Mouse (Mus musculus): ENCODE measurements around the gene Nrn1. TPM values are rescaled to one million over a fixed set of nuclear protein-coding genes. Genes with fewer than 3 reads are reported as not detected.

Nrn1 gene
- total and polyA plus RNA-seq, 2 experiments from 2014 or later, result 54.0 to 155 TPM

DNA sequence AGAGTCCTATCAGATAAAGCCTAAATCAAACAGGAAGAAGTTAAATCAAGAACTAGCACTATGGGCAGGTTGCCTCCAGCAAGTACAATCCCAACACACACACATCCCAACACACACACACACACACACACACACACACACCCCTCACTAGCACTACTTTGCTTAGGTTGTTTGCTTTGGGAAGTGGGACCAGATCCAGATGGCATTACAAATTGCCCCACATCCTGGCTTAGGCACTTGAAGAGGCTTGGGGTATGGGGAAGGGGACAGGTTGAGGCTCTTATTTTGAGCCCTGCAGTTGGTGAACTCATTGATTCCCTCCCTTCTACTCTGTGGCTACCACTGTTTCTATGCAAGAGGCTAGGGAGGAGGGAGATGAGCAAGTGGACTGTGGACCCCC lies 12.6 kb downstream of the Nrn1 start:
- H3K27ac ChIP-seq (ENCODE audit: low read depth, low read length), result no peak overlapping the region
- no peak for DNase-seq (ENCODE audit: low spot score)
- H3K9me3 ChIP-seq (ENCODE audit: low read length), result no peaks in the 10 kb centered on the region
- no peak for TF ChIP-seq CTCF (IDR thresholded peaks at IDR 0.05)
- no peak overlapping the region for H3K4me3 ChIP-seq (ENCODE audit: low read depth, low read length)
- no peak for ATAC-seq (ENCODE audit: low FRiP score)
- H3K27me3 ChIP-seq (ENCODE audit: insufficient read depth, low read length), result 0 out of 2 replicates have a peak, but pooled peaks cover 6% of the 10 kb centered on the region
- H3K9ac ChIP-seq (replicated peaks; ENCODE audit: low read length, poor library complexity, severe bottlenecking), result no peak overlapping the region
- H3K4me2 ChIP-seq (ENCODE audit: low read depth, low read length, poor library complexity, severe bottlenecking), result no peak overlapping the region
- H3K4me1 ChIP-seq (ENCODE audit: insufficient read depth, low read length), result no peaks in the 10 kb centered on the region
- H3K36me3 ChIP-seq (ENCODE audit: insufficient read depth, low read length), result no peaks in the 10 kb centered on the region

DNA sequence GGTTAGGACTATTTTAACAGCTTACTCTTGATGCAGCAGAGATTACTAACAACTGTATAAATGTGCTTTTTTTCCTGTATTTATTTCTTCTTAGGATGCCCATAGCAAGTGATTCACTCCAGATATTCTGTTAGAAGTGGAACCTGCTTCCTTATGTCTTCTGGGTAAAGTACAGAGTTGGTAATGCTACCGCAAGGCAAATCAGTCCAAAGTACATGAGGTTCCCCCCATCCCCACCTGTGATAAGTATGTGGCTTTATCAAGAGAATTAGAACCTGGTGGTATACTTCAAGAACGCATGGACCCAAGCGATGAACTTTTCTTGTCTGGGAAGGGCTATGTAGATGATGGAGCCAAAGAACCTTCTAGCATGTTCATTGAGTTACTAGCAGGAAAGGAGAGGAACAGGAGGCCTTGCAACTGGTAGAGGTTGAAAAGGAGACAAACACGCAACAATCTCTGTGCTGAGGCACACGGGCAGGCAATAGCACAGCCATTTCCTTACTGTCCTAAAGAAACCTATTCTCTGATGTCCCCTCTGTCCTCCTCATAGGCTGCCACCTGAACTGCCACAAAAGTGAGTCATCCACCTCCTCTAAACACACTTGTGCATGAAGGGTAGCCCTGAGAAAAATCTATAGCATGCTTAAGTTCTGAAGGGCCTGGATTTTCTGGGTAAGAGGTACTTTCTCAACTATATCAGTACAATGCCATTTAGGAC lies 14.5 kb downstream of the Nrn1 start:
- DNase-seq (ENCODE audit: low spot score) (no peak), ATAC-seq (ENCODE audit: low FRiP score) (no peak)
- no peak overlapping the region for H3K4me2 ChIP-seq (ENCODE audit: low read depth, low read length, poor library complexity, severe bottlenecking)
- no peaks in the 10 kb centered on the region for H3K36me3 ChIP-seq (ENCODE audit: insufficient read depth, low read length)
- TF ChIP-seq CTCF (IDR thresholded peaks at IDR 0.05), result no peak
- 87% methylated on average over 5 of the region's 5 CpGs for WGBS
- H3K27me3 ChIP-seq (ENCODE audit: insufficient read depth, low read length), result 0 out of 2 replicates have a peak, but pooled peaks cover 6% of the 10 kb centered on the region
- H3K4me3 ChIP-seq (ENCODE audit: low read depth, low read length), result no peak overlapping the region
- H3K27ac ChIP-seq (ENCODE audit: low read depth, low read length), result no peak overlapping the region
- no peak overlapping the region for H3K9ac ChIP-seq (replicated peaks; ENCODE audit: low read length, poor library complexity, severe bottlenecking)
- no peaks in the 10 kb centered on the region for H3K9me3 ChIP-seq (ENCODE audit: low read length)
- H3K4me1 ChIP-seq (ENCODE audit: insufficient read depth, low read length), result no peaks in the 10 kb centered on the region

DNA sequence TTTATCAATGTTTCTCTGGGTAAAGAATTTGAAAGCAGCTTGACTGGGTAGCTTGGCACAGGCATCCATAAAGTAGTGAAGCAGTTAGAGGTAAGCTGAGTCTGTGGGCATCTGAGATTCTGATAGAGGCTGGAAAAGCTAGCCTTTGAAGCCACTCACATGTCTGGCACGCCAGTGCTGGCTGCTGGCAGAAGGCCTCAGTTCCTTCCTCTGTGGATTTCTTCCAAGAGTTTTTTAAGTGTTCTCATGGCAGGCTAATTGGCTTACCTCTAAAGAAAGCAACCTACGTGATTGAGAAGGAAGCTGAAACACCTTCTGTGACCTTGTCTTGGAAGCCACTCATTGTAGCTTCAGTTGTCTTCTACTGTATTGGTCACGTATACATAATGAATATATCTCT lies 17.6 kb downstream of the Nrn1 start:
- DNase-seq (ENCODE audit: low spot score), result no peak
- Histone ChIP-seq H3K4me1 (ENCODE audit: insufficient read depth, low read length) (no peaks in the 10 kb centered on the region), H3K36me3 (ENCODE audit: insufficient read depth, low read length) (no peaks in the 10 kb centered on the region), H3K4me2 (ENCODE audit: low read depth, low read length, poor library complexity, severe bottlenecking) (no peak overlapping the region), H3K27ac (ENCODE audit: low read depth, low read length) (no peak overlapping the region), H3K9ac (replicated peaks; ENCODE audit: low read length, poor library complexity, severe bottlenecking) (no peak overlapping the region), H3K9me3 (ENCODE audit: low read length) (no peaks in the 10 kb centered on the region), H3K27me3 (ENCODE audit: insufficient read depth, low read length) (0 out of 2 replicates have a peak, but pooled peaks cover 6% of the 10 kb centered on the region), H3K4me3 (ENCODE audit: low read depth, low read length) (no peak overlapping the region)
- TF ChIP-seq CTCF (IDR thresholded peaks at IDR 0.05), result no peak
- ATAC-seq (ENCODE audit: low FRiP score), result no peak
- WGBS, result 62% methylated on average over 3 of the region's 3 CpGs

DNA sequence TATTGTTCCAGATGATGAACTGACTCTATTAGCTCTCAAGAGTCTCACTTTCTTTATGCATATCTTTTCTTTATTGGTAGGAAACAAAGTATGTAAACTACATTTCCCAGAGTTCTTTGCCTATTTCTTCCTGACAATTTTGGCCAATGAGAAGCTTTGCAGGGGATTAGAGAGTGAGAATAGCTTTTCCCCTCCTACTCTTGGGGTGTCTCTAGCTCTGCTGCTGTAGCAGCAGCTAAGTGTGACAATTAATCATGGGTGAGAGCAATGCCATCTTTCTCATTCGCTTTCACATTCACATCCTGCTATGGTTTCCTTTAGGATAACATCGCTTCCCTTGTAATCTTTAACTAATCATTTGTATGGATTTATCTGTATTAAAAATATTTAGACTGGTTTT lies 18.2 kb downstream of the Nrn1 start:
- Histone ChIP-seq H3K4me1 (ENCODE audit: insufficient read depth, low read length) (no peaks in the 10 kb centered on the region), H3K9ac (replicated peaks; ENCODE audit: low read length, poor library complexity, severe bottlenecking) (no peak overlapping the region), H3K9me3 (ENCODE audit: low read length) (no peaks in the 10 kb centered on the region), H3K27me3 (ENCODE audit: insufficient read depth, low read length) (0 out of 2 replicates have a peak, but pooled peaks cover 6% of the 10 kb centered on the region), H3K4me2 (ENCODE audit: low read depth, low read length, poor library complexity, severe bottlenecking) (no peak overlapping the region), H3K4me3 (ENCODE audit: low read depth, low read length) (no peak overlapping the region), H3K36me3 (ENCODE audit: insufficient read depth, low read length) (no peaks in the 10 kb centered on the region), H3K27ac (ENCODE audit: low read depth, low read length) (no peak overlapping the region)
- WGBS, result 51% methylated on average over 2 of the region's 2 CpGs
- no peak for TF ChIP-seq CTCF (IDR thresholded peaks at IDR 0.05)
- ATAC-seq (ENCODE audit: low FRiP score), result no peak
- DNase-seq (ENCODE audit: low spot score), result peak; percentile 54

DNA sequence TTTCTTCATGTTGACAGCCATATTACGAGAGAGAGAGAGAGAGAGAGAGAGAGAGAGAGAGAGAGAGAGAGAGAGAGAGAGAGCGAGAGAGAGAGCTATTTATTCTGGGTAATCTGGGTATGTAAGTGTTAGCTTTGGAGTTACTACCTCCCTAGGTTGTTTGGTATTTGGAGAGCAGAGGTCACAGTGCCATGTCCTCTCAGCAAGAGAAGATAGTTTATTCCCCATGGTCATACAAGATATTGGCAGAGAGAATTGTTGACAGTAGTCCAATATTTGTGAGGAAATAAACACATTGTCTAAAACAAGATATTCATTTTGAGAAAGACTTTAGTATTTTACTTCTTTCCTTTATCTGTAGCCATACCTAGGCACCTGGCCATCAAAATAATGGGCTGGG lies 20.8 kb downstream of the Nrn1 start:
- H3K4me2 ChIP-seq (ENCODE audit: low read depth, low read length, poor library complexity, severe bottlenecking), result no peak overlapping the region

DNA sequence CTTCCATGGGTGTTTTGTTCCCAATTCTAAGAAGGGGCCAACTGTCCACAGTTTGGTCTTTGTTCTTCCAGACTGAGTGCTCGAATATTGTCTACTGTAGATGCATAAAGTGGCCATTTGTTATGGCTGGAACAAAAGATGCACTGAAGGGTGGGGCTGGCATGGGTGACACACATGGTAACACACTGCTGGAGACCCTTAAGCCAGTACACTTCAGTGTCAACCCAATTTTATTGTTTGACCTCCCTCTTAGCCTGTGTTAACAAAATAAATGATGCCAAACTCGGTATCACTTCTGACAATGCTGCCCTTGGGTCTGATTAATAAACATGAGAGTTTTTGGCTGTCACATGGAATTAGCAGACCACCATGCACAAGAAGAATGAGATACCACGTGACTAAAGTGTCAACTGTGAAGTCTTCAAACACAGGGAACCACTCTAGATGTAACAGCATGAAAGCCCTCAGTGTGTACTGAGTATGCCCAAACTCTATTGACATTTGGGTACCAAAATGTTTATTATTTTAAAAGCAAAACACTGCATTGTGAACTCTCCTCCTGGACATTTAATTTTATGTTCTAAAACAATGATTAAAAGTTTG lies 27.7 kb downstream of the Nrn1 start:
- Histone ChIP-seq H3K9me3 (ENCODE audit: low read length) (no peaks in the 10 kb centered on the region), H3K4me1 (ENCODE audit: insufficient read depth, low read length) (no peaks in the 10 kb centered on the region), H3K27ac (ENCODE audit: low read depth, low read length) (no peak overlapping the region), H3K36me3 (ENCODE audit: insufficient read depth, low read length) (no peaks in the 10 kb centered on the region), H3K4me3 (ENCODE audit: low read depth, low read length) (no peak overlapping the region), H3K27me3 (ENCODE audit: insufficient read depth, low read length) (no peaks in the 10 kb centered on the region), H3K4me2 (ENCODE audit: low read depth, low read length, poor library complexity, severe bottlenecking) (no peak overlapping the region), H3K9ac (replicated peaks; ENCODE audit: low read length, poor library complexity, severe bottlenecking) (no peak overlapping the region)
- TF ChIP-seq CTCF (IDR thresholded peaks at IDR 0.05), result no peak
- WGBS, result 22% methylated on average over 3 of the region's 3 CpGs
- DNase-seq (ENCODE audit: low spot score), result no peak
- ATAC-seq (ENCODE audit: low FRiP score), result no peak

More for the DNA sequence above, 20.8 kb downstream of the Nrn1 start:
- H3K36me3 ChIP-seq (ENCODE audit: insufficient read depth, low read length), result no peaks in the 10 kb centered on the region
- H3K4me1 ChIP-seq (ENCODE audit: insufficient read depth, low read length), result no peaks in the 10 kb centered on the region
- H3K27me3 ChIP-seq (ENCODE audit: insufficient read depth, low read length), result no peaks in the 10 kb centered on the region
- DNase-seq (ENCODE audit: low spot score) (no peak), ATAC-seq (ENCODE audit: low FRiP score) (no peak)
- H3K27ac ChIP-seq (ENCODE audit: low read depth, low read length), result no peak overlapping the region
- no peak for TF ChIP-seq CTCF (IDR thresholded peaks at IDR 0.05)
- 65% methylated on average over 2 of the region's 2 CpGs for WGBS
- H3K9me3 ChIP-seq (ENCODE audit: low read length), result no peaks in the 10 kb centered on the region
- H3K9ac ChIP-seq (replicated peaks; ENCODE audit: low read length, poor library complexity, severe bottlenecking), result no peak overlapping the region
- no peak overlapping the region for H3K4me3 ChIP-seq (ENCODE audit: low read depth, low read length)

Measured in midbrain, postnatal 0 days (tissue).